Mouse (Mus musculus) forebrain, embryonic 13.5 days (tissue): ENCODE data around the gene Nrsn2. TPM values are rescaled to one million over a fixed set of nuclear protein-coding genes. Genes with fewer than 3 reads are reported as not detected.
"Not testable (repeated sequence)": the region's sequence is repeated elsewhere in the genome, so short reads cannot be mapped to it uniquely, and the experiment has no call there.

Experiments
- ATAC-seq: fragments of 200-750 bp; cut with Nextera tagmentation; 2 replicates; pipeline ENCODE4 v1.8.0; 2017
- H3K27ac ChIP-seq: fragments of 300-500 bp; sonication (generic); 2 replicates; pipeline ENCODE4 v1.5.1; 2015; ENCODE audit warnings: inconsistent platforms, mild to moderate bottlenecking, moderate library complexity
- H3K27me3 ChIP-seq: fragments of 300-500 bp; sonication (generic); 2 replicates; pipeline ENCODE4 v1.6.1; 2015; ENCODE audit warnings: mild to moderate bottlenecking, inconsistent platforms
- H3K36me3 ChIP-seq: fragments of 300-500 bp; sonication (generic); 2 replicates; pipeline ENCODE4 v1.6.1; 2015; ENCODE audit warnings: mild to moderate bottlenecking, inconsistent platforms; ENCODE audit not compliant: poor library complexity, severe bottlenecking
- H3K4me1 ChIP-seq: fragments of 300-500 bp; sonication (generic); 2 replicates; pipeline ENCODE4 v1.6.1; 2015; ENCODE audit warnings: inconsistent platforms
- H3K4me2 ChIP-seq: fragments of 300-500 bp; sonication (generic); 2 replicates; pipeline ENCODE4 v1.6.1; 2015; ENCODE audit warnings: inconsistent platforms, mild to moderate bottlenecking, moderate library complexity
- H3K4me3 ChIP-seq: fragments of 300-500 bp; sonication (generic); 2 replicates; pipeline ENCODE4 v1.5.1; 2015; ENCODE audit warnings: mild to moderate bottlenecking, inconsistent platforms
- H3K9ac ChIP-seq: fragments of 300-500 bp; sonication (generic); 2 replicates; pipeline ENCODE4 v1.6.1; 2015; ENCODE audit warnings: mild to moderate bottlenecking, inconsistent platforms
- H3K9me3 ChIP-seq: fragments of 300-500 bp; sonication (generic); replicated peaks from 2 replicates; pipeline ENCODE4 v1.6.1; 2016; ENCODE audit warnings: inconsistent platforms
- WGBS: fragments of 180-500 bp; shearing (Covaris S2); methylation state at CpG from one replicate; pipeline ENCODE4 v1.1.7; 2015; 5-methylcytosine and 5-hydroxymethylcytosine counted together
- polyA plus RNA-seq: library from polyadenylated mRNA; unstranded; fragments of >200 nt; fragmentation: Nextera tagmentation; extraction: Ambion mirVana; gene quantifications from 2 replicates; pipeline ENCODE4 v1.2.1, GENCODE M21; 2015

Nrsn2 gene
- polyA plus RNA-seq, 1 experiment from 2014 or later = 11.8 TPM

- H3K4me1 ChIP-seq = peaks cover 37% of the 10 kb centered on the region
- no peak overlapping the region for H3K4me2 ChIP-seq
- no peak for ATAC-seq
- no peaks in the 10 kb centered on the region; the same call in 1 of the 2 replicates for H3K27me3 ChIP-seq
- H3K36me3 ChIP-seq = no peaks in the 10 kb centered on the region
- WGBS = 82% methylated on average over 9 of the region's 9 CpGs
- H3K9ac ChIP-seq = no peak overlapping the region
- H3K9me3 ChIP-seq = no peaks in the 10 kb centered on the region
- no peak overlapping the region for H3K27ac ChIP-seq
- H3K4me3 ChIP-seq = no peak overlapping the region
Measured at GRCm38 (mm10) chr2:152373547-152373946, 2.9 kb downstream of the Nrsn2 start.

- H3K36me3 ChIP-seq = no peaks in the 10 kb centered on the region
- H3K4me2 ChIP-seq = no peak overlapping the region
- no peak overlapping the region for H3K4me3 ChIP-seq
- H3K9ac ChIP-seq = no peak overlapping the region
- ATAC-seq = no peak
- H3K9me3 ChIP-seq = no peaks in the 10 kb centered on the region
- no peaks in the 10 kb centered on the region; the same call in 1 of the 2 replicates for H3K27me3 ChIP-seq
- no peak overlapping the region for H3K27ac ChIP-seq
- WGBS = 75% methylated on average over 4 of the region's 4 CpGs
- peaks cover 38% of the 10 kb centered on the region for H3K4me1 ChIP-seq
Measured at GRCm38 (mm10) chr2:152372661-152373060, 3.8 kb downstream of the Nrsn2 start.

GRCm38 (mm10) chr2:152372104-152372503 is 4.3 kb downstream of the Nrsn2 start:
- ATAC-seq = no peak
- Histone ChIP-seq H3K9ac (no peak overlapping the region), H3K36me3 (no peaks in the 10 kb centered on the region), H3K27ac (peak overlapping the region; percentile 25; the same call in 1 of the 2 replicates), H3K4me2 (no peak overlapping the region), H3K27me3 (no peaks in the 10 kb centered on the region; the same call in none of the 2 replicates), H3K9me3 (no peaks in the 10 kb centered on the region), H3K4me1 (peaks cover 38% of the 10 kb centered on the region), H3K4me3 (no peak overlapping the region)
- WGBS = 54% methylated on average over 7 of the region's 7 CpGs

GRCm38 (mm10) chr2:152368532-152369140 is 7.8 kb downstream of the Nrsn2 start:
- no peaks in the 10 kb centered on the region for H3K9me3 ChIP-seq
- peak; percentile 28; the same call in 1 of the 2 replicates for ATAC-seq
- no peak overlapping the region for H3K9ac ChIP-seq
- H3K27me3 ChIP-seq = no peaks in the 10 kb centered on the region; the same call in 1 of the 2 replicates
- no peak overlapping the region for H3K27ac ChIP-seq
- H3K4me3 ChIP-seq = no peak overlapping the region
- WGBS = 34% methylated on average over 14 of the region's 14 CpGs
- peaks cover 8% of the 10 kb centered on the region; the same call in 1 of the 2 replicates for H3K4me1 ChIP-seq
- no peak overlapping the region for H3K4me2 ChIP-seq
- no peaks in the 10 kb centered on the region for H3K36me3 ChIP-seq

- no peak overlapping the region for H3K4me2 ChIP-seq
- no peak overlapping the region for H3K9ac ChIP-seq
- no peaks in the 10 kb centered on the region; the same call in 1 of the 2 replicates for H3K27me3 ChIP-seq
- no peak overlapping the region for H3K4me3 ChIP-seq
- 82% methylated on average over 5 of the region's 5 CpGs for whole genome bisulfite sequencing
- no peak overlapping the region for H3K27ac ChIP-seq
- H3K9me3 ChIP-seq = no peaks in the 10 kb centered on the region
- no peak for ATAC-seq
- H3K4me1 ChIP-seq = peaks cover 8% of the 10 kb centered on the region; the same call in 1 of the 2 replicates
- H3K36me3 ChIP-seq = no peaks in the 10 kb centered on the region
Measured at GRCm38 (mm10) chr2:152367917-152368316, 8.5 kb downstream of the Nrsn2 start.

- 0 out of 2 replicates have a peak overlapping the region, but pooled peaks have one; percentile 2 for H3K27ac ChIP-seq
- peak; percentile 65 for ATAC-seq
- no peaks in the 10 kb centered on the region; the same call in 1 of the 2 replicates for H3K27me3 ChIP-seq
- H3K9me3 ChIP-seq = no peaks in the 10 kb centered on the region
- no peak overlapping the region for H3K4me3 ChIP-seq
- H3K9ac ChIP-seq = no peak overlapping the region; the same call in 1 of the 2 replicates
- H3K36me3 ChIP-seq = no peaks in the 10 kb centered on the region
- peak overlapping the region; percentile 46 for H3K4me2 ChIP-seq
- 13% methylated on average over 17 of the region's 17 CpGs for WGBS
- 0 out of 2 replicates have a peak, but pooled peaks cover under 1% of the 10 kb centered on the region for H3K4me1 ChIP-seq
Measured at GRCm38 (mm10) chr2:152363245-152364147, 12.9 kb downstream of the Nrsn2 start.

- Histone ChIP-seq H3K27ac (no peak overlapping the region), H3K4me1 (no peaks in the 10 kb centered on the region), H3K36me3 (no peaks in the 10 kb centered on the region), H3K9me3 (no peaks in the 10 kb centered on the region), H3K27me3 (no peaks in the 10 kb centered on the region), H3K9ac (no peak overlapping the region), H3K4me3 (no peak overlapping the region), H3K4me2 (no peak overlapping the region)
- WGBS = 88% methylated on average over 8 of the region's 8 CpGs
- ATAC-seq = no peak
Measured at GRCm38 (mm10) chr2:152361193-152361592, 15.2 kb downstream of the Nrsn2 start.

GRCm38 (mm10) chr2:152360271-152360775 is 16.1 kb downstream of the Nrsn2 start:
- WGBS = 56% methylated on average over 7 of the region's 7 CpGs
- Histone ChIP-seq H3K27ac (no peak overlapping the region), H3K9ac (no peak overlapping the region), H3K9me3 (no peaks in the 10 kb centered on the region), H3K4me3 (no peak overlapping the region), H3K4me1 (no peaks in the 10 kb centered on the region), H3K4me2 (no peak overlapping the region), H3K36me3 (no peaks in the 10 kb centered on the region), H3K27me3 (no peaks in the 10 kb centered on the region)
- no peak for ATAC-seq

- no peak for ATAC-seq
- Histone ChIP-seq H3K4me1 (no peaks in the 10 kb centered on the region), H3K27me3 (no peaks in the 10 kb centered on the region), H3K4me3 (no peak overlapping the region), H3K27ac (no peak overlapping the region), H3K9me3 (no peaks in the 10 kb centered on the region), H3K9ac (no peak overlapping the region), H3K36me3 (no peaks in the 10 kb centered on the region), H3K4me2 (no peak overlapping the region)
- WGBS = 73% methylated on average over 5 of the region's 5 CpGs
Measured at GRCm38 (mm10) chr2:152359616-152360015, 16.8 kb downstream of the Nrsn2 start.

GRCm38 (mm10) chr2:152358977-152359376 is 17.5 kb downstream of the Nrsn2 start:
- H3K4me3 ChIP-seq, H3K27me3 ChIP-seq, H3K9ac ChIP-seq, H3K36me3 ChIP-seq, H3K9me3 ChIP-seq, H3K4me2 ChIP-seq, H3K27ac ChIP-seq, ATAC-seq, H3K4me1 ChIP-seq: not testable (repeated sequence)
- 77% methylated on average over 5 of the region's 5 CpGs for WGBS

GRCm38 (mm10) chr2:152357254-152357653 is 19.2 kb downstream of the Nrsn2 start:
- ATAC-seq = no peak
- H3K9ac ChIP-seq = no peak overlapping the region
- 89% methylated on average over 3 of the region's 3 CpGs for WGBS
- no peak overlapping the region for H3K4me3 ChIP-seq
- H3K9me3 ChIP-seq = no peaks in the 10 kb centered on the region
- H3K4me1 ChIP-seq = no peaks in the 10 kb centered on the region
- H3K27ac ChIP-seq = no peak overlapping the region
- H3K4me2 ChIP-seq = no peak overlapping the region
- no peaks in the 10 kb centered on the region for H3K36me3 ChIP-seq
- H3K27me3 ChIP-seq = no peaks in the 10 kb centered on the region
